Mouse (Mus musculus): Measurements from ENCODE around the gene Iqcf6. TPM values are rescaled to one million over a fixed set of nuclear protein-coding genes. Genes with fewer than 3 reads are reported as not detected.
"Not testable (repeated sequence)": the region's sequence is repeated elsewhere in the genome, so short reads cannot be mapped to it uniquely, and the experiment has no call there.

Iqcf6 gene
- not detected in 2 replicates for polyA plus RNA-seq (2012; rRNA removed)
- not detected in 2 replicates for polyA plus RNA-seq (2014; fragmentation: Nextera tagmentation; extraction: Ambion mirVana)

GRCm38 (mm10) chr9:106626282-106626681 lies at the start of gene Iqcf6:
Gene Iqcf6, plus strand, starts transcription at chr9:106626582.
- H3K4me2 ChIP-seq (ENCODE audit: low read depth) = no peak within 1 kb of the TSS
- H3K36me3 ChIP-seq (replicated peaks; ENCODE audit: control insufficient read depth, insufficient read depth, low read depth) = no peaks in the 10 kb centered on the region
- ATAC-seq (ENCODE audit: insufficient read depth) = no peak
- H3K4me3 ChIP-seq (ENCODE audit: insufficient read depth in 1 of 2, low read depth in 2 of 2, low read length in 2 of 2) = no peak within 1 kb of the TSS
- H3K4me1 ChIP-seq (replicated peaks; ENCODE audit: control insufficient read depth in 2 of 2, insufficient read depth in 2 of 2, low read length in 1 of 2) = no peaks in the 10 kb centered on the region
- no peak for DNase-seq (ENCODE audit: low read depth in 3 of 3, low spot score in 3 of 3)
- no peak for TF ChIP-seq CTCF (IDR thresholded peaks at IDR 0.05; ENCODE audit: low read depth)
- no peak for TF ChIP-seq EP300 (IDR thresholded peaks at IDR 0.05; ENCODE audit: low read depth)
- no peaks in the 10 kb centered on the region for H3K27me3 ChIP-seq (ENCODE audit: control insufficient read depth, insufficient read depth, low read length)
- no peak within 1 kb of the TSS for H3K27ac ChIP-seq
- H3K9me3 ChIP-seq (ENCODE audit: control insufficient read depth, low read length) = no peaks in the 10 kb centered on the region
- 58% methylated on average over 2 of the region's 2 CpGs for WGBS (ENCODE audit: insufficient replicate concordance)
- H3K9ac ChIP-seq (replicated peaks) = no peak within 1 kb of the TSS

GRCm38 (mm10) chr9:106580016-106580415 lies 46.4 kb upstream of the Iqcf6 start:
- no peaks in the 10 kb centered on the region; the same call in 1 of the 2 replicates for H3K9me3 ChIP-seq (ENCODE audit: control insufficient read depth, low read length)
- no peak overlapping the region for H3K4me3 ChIP-seq (ENCODE audit: insufficient read depth in 1 of 2, low read depth in 2 of 2, low read length in 2 of 2)
- no peak overlapping the region for H3K27ac ChIP-seq
- H3K4me2 ChIP-seq (ENCODE audit: low read depth) = no peak overlapping the region
- ATAC-seq (ENCODE audit: insufficient read depth) (no peak), DNase-seq (ENCODE audit: low read depth in 3 of 3, low spot score in 3 of 3) (no peak)
- 66% methylated on average over 7 of the region's 7 CpGs for WGBS (ENCODE audit: insufficient replicate concordance)
- no peak overlapping the region for H3K9ac ChIP-seq (replicated peaks)
- TF ChIP-seq CTCF (IDR thresholded peaks at IDR 0.05; ENCODE audit: low read depth) (no peak), EP300 (IDR thresholded peaks at IDR 0.05; ENCODE audit: low read depth) (no peak)
- no peaks in the 10 kb centered on the region for H3K36me3 ChIP-seq (replicated peaks; ENCODE audit: control insufficient read depth, insufficient read depth, low read depth)
- H3K4me1 ChIP-seq (replicated peaks; ENCODE audit: control insufficient read depth in 2 of 2, insufficient read depth in 2 of 2, low read length in 1 of 2) = no peaks in the 10 kb centered on the region
- no peaks in the 10 kb centered on the region for H3K27me3 ChIP-seq (ENCODE audit: control insufficient read depth, insufficient read depth, low read length)

DNA sequence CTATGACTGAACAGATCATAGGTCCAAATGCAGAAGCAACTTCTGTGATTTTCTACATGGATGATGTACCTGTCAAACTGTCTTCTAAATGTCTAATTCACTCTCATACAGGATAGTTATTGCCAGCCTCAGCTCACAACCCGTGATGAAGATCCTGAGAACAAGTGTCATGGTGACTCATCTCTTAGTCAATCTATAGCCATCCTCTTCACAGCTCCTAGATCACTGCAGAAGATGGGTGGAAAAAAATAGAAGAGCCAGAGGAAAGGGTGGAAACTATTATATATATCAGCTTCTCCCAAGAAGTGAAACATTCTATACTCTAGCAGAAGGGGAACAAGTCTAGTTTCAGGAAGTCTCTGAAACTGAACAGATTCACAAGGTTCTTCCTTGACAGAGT lies 43.8 kb upstream of the Iqcf6 start:
- 37% methylated on average over 1 of the region's 1 CpGs for WGBS (ENCODE audit: insufficient replicate concordance)
- no peak overlapping the region for H3K4me3 ChIP-seq (ENCODE audit: insufficient read depth in 1 of 2, low read depth in 2 of 2, low read length in 2 of 2)
- DNase-seq (ENCODE audit: low read depth in 3 of 3, low spot score in 3 of 3) = no peak
- H3K27me3 ChIP-seq (ENCODE audit: control insufficient read depth, insufficient read depth, low read length) = no peaks in the 10 kb centered on the region
- H3K9ac ChIP-seq (replicated peaks) = no peak overlapping the region
- ATAC-seq (ENCODE audit: insufficient read depth) = no peak
- H3K36me3 ChIP-seq (replicated peaks; ENCODE audit: control insufficient read depth, insufficient read depth, low read depth) = no peaks in the 10 kb centered on the region
- no peak overlapping the region for H3K27ac ChIP-seq
- no peaks in the 10 kb centered on the region; the same call in 1 of the 2 replicates for H3K9me3 ChIP-seq (ENCODE audit: control insufficient read depth, low read length)
- TF ChIP-seq EP300 (IDR thresholded peaks at IDR 0.05; ENCODE audit: low read depth) (no peak), CTCF (IDR thresholded peaks at IDR 0.05; ENCODE audit: low read depth) (no peak)
- H3K4me1 ChIP-seq (replicated peaks; ENCODE audit: control insufficient read depth in 2 of 2, insufficient read depth in 2 of 2, low read length in 1 of 2) = no peaks in the 10 kb centered on the region
- H3K4me2 ChIP-seq (ENCODE audit: low read depth) = no peak overlapping the region

DNA sequence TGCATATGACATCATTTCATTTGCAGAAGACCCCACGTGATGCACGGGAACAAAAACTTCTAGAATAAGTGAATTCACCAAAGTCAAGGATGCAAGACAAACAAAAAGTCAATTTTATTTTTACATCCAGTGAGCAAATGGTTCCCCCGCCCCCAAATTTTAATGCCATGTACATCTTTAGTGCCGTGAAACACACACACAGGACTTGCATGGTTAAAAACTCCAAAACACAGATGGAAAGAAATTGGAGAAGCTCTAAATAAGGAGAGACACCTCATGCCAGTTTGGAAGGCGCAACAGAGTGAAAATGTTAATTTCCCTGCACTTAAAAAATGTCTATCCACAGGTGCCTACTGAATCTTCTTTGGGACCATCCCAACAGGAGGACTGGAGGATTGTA lies 34.2 kb upstream of the Iqcf6 start:
- no peak overlapping the region for H3K27ac ChIP-seq
- no peaks in the 10 kb centered on the region for H3K27me3 ChIP-seq (ENCODE audit: control insufficient read depth, insufficient read depth, low read length)
- no peaks in the 10 kb centered on the region for H3K36me3 ChIP-seq (replicated peaks; ENCODE audit: control insufficient read depth, insufficient read depth, low read depth)
- ATAC-seq (ENCODE audit: insufficient read depth) = no peak
- H3K9me3 ChIP-seq (ENCODE audit: control insufficient read depth, low read length) = no peaks in the 10 kb centered on the region
- no peak overlapping the region for H3K9ac ChIP-seq (replicated peaks)
- H3K4me1 ChIP-seq (replicated peaks; ENCODE audit: control insufficient read depth in 2 of 2, insufficient read depth in 2 of 2, low read length in 1 of 2) = no peaks in the 10 kb centered on the region
- WGBS (ENCODE audit: insufficient replicate concordance) = 62% methylated on average over 5 of the region's 5 CpGs
- no peak for DNase-seq (ENCODE audit: low read depth in 3 of 3, low spot score in 3 of 3)
- no peak overlapping the region for H3K4me3 ChIP-seq (ENCODE audit: insufficient read depth in 1 of 2, low read depth in 2 of 2, low read length in 2 of 2)
- H3K4me2 ChIP-seq (ENCODE audit: low read depth) = no peak overlapping the region
- TF ChIP-seq CTCF (IDR thresholded peaks at IDR 0.05; ENCODE audit: low read depth) (no peak), EP300 (IDR thresholded peaks at IDR 0.05; ENCODE audit: low read depth) (no peak)

DNA sequence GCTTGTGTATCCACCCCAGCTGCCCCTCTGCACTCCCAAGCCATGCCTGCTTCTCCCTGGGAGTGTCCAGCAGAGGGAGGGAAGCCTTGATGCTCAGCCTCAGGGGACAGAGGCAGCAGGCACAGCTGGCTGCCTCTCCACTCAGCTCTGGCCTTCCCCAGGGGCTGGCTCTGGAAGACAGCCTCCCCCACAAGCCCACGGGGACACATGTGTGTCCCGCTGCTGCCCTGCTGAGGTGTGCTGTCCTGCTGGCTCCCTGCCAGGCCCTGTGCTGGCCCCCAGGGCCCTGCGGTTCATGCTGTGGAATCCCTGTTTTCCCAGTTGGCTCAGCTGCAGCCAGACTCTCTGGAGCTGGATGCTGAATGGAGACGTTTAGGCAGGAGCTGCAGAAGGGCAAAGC lies 31.0 kb upstream of the Iqcf6 start:
- not testable (repeated sequence) for H3K27me3 ChIP-seq (ENCODE audit: control insufficient read depth, insufficient read depth, low read length); H3K9me3 ChIP-seq (ENCODE audit: control insufficient read depth, low read length); H3K9ac ChIP-seq (replicated peaks); H3K4me1 ChIP-seq (replicated peaks; ENCODE audit: control insufficient read depth in 2 of 2, insufficient read depth in 2 of 2, low read length in 1 of 2); H3K36me3 ChIP-seq (replicated peaks; ENCODE audit: control insufficient read depth, insufficient read depth, low read depth); H3K27ac ChIP-seq; DNase-seq (ENCODE audit: low read depth in 3 of 3, low spot score in 3 of 3); ATAC-seq (ENCODE audit: insufficient read depth); H3K4me3 ChIP-seq (ENCODE audit: insufficient read depth in 1 of 2, low read depth in 2 of 2, low read length in 2 of 2); H3K4me2 ChIP-seq (ENCODE audit: low read depth)
- 33% methylated on average over 4 of the region's 4 CpGs for WGBS (ENCODE audit: insufficient replicate concordance)
